Mouse (Mus musculus) lung, adult 2 months (tissue): Measurements from ENCODE around the gene Sirt5.

ENCODE experiments used
- CTCF ChIP-seq: fragments of 200-500 bp; IDR thresholded peaks from 2 replicates; pipeline ENCODE4 v1.5.1; 2011; ENCODE audit warnings: mild to moderate bottlenecking, low read length, control low read depth; ENCODE audit not compliant: insufficient read depth
- POLR2A ChIP-seq: fragments of 200-500 bp; IDR thresholded peaks from 2 replicates; pipeline ENCODE4 v1.6.1; 2011; ENCODE audit warnings: low read depth, mild to moderate bottlenecking, control low read depth, low read length, borderline replicate concordance; ENCODE audit errors: extremely low read depth

DNA sequence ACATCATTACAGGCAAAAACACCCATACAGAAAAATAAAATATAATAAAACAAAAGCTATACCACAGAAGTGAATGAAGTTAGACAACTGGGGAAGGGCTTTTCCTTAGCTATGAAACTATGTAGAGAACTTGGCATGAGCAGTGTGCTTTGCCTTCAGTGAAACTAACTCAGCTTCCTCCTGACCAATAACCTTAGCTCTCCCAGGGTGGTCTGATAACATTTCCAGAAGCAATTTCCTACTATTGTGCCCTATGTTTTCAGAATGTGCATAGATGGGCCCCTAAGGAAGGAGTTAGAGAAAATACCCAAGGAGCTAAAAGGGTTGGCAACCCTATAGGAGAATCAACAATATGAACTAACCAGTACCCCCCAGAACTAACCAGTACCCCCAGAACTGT is 18.5 kb upstream of the Sirt5 start:
- TF ChIP-seq CTCF = no peak
- TF ChIP-seq POLR2A = no peak
